ENCODE assay signal across 21 mouse cellular contexts in genomic region chr11:85184839-85185238, GRCm38 (mm10). TPM values are rescaled to one million over a fixed set of nuclear protein-coding genes. Genes with fewer than 3 reads are reported as not detected.
"Had no signal": no experiment of that assay in that cellular context is flagged by ENCODE, and none has a peak within 500 bp of the region (broad histone marks: within the 10 kb centered on the region; RNA-seq: fewer than 3 reads in every experiment).

No protein-coding gene starts in this region.

- H3K4me3 ChIP-seq: layer of hippocampus, adult 2 months; limb, embryonic 10.5 days; limb, embryonic 13.5 days; liver, embryonic 12.5 days; liver, embryonic 15.5 days; lung, embryonic 15.5 days; megakaryocyte, embryonic 14.5 days; midbrain, embryonic 10.5 days; midbrain, embryonic 13.5 days; myocyte; neural tube, embryonic 13.5 days; stomach, embryonic 15.5 days had no signal

- H3K27me3 ChIP-seq: limb, embryonic 13.5 days; liver, embryonic 12.5 days; liver, embryonic 15.5 days; lung, embryonic 15.5 days; megakaryocyte, embryonic 14.5 days; midbrain, embryonic 13.5 days; neural tube, embryonic 13.5 days; stomach, embryonic 15.5 days had no signal

- H3K36me3 ChIP-seq: stomach, embryonic 15.5 days had no signal

- H3K4me2 ChIP-seq: limb, embryonic 13.5 days; liver, embryonic 12.5 days; liver, embryonic 15.5 days; lung, embryonic 15.5 days; midbrain, embryonic 13.5 days; neural tube, embryonic 13.5 days; stomach, embryonic 15.5 days had no signal

- ATAC-seq: intestine, embryonic 16.5 days; midbrain, embryonic 13.5 days; midbrain, embryonic 16.5 days had no signal

- H3K9me3 ChIP-seq: limb, embryonic 10.5 days; limb, embryonic 13.5 days; liver, embryonic 12.5 days; liver, embryonic 15.5 days; lung, embryonic 15.5 days; midbrain, embryonic 10.5 days; midbrain, embryonic 13.5 days; neural tube, embryonic 13.5 days; stomach, embryonic 15.5 days had no signal

- H3K27ac ChIP-seq: layer of hippocampus, adult 2 months; limb, embryonic 10.5 days; limb, embryonic 13.5 days; liver, embryonic 12.5 days; liver, embryonic 15.5 days; lung, embryonic 15.5 days; midbrain, embryonic 10.5 days; midbrain, embryonic 13.5 days; neural tube, embryonic 13.5 days; stomach, embryonic 15.5 days had no signal

- DNase-seq: layer of hippocampus, adult 9-11 months; right cerebral cortex, postnatal 25 days had no signal

- H3K4me1 ChIP-seq: stomach, embryonic 15.5 days had no signal

- H3K9ac ChIP-seq: limb, embryonic 13.5 days; liver, embryonic 12.5 days; liver, embryonic 15.5 days; lung, embryonic 15.5 days; midbrain, embryonic 13.5 days; neural tube, embryonic 13.5 days; stomach, embryonic 15.5 days had no signal

RNA-seq across cellular contexts. Expression of gene 1700125H20Rik, which starts 14.6 kb away (rescaled TPM):
- total RNA-seq: layer of hippocampus, postnatal 25 days; left cerebral cortex, adult 18-20 months; monocyte, adult 5-6 weeks; neutrophil, adult 5-6 weeks had no signal
- polyA plus RNA-seq: intestine, embryonic 16.5 days; large intestine, adult 2 months; liver, embryonic 12.5 days; liver, embryonic 15.5 days; myocyte; stomach, embryonic 15.5 days had no signal
